Mouse (Mus musculus): ENCODE data around the gene Paqr8.

DNA sequence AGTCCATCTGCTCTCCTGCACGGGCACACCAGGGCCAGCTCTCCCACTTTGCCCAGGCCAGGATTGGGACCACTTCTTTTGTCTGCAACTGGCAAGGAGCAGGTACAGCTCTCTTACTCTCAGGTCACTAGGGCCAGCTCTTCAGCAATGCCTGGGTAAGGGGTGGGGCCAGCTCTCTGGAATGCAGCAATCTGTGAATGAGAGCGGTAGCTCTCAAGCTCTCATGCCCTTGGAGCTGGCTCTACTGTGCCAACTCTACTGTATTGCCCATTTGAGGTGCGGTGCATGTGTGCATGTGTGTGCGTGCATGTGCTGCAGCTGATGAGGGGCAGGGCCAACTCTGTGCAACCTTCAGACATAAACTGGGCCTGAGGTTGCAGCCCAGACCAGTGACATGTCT is 11.0 kb upstream of the Paqr8 start:
- TF ChIP-seq CTCF (IDR thresholded peaks at IDR 0.05; ENCODE audit: low read depth) (no peak), EP300 (optimal IDR thresholded peaks at IDR 0.05) (no peak)

Data from stomach, postnatal 0 days (tissue).